Mouse (Mus musculus) ovary, adult 2 months (tissue): ENCODE measurements around the gene Gal3st1. TPM values are rescaled to one million over a fixed set of nuclear protein-coding genes. Genes with fewer than 3 reads are reported as not detected.

ENCODE experiments used
- polyA plus RNA-seq: library from polyadenylated mRNA; depleted of rRNA; stranded (reverse); fragments of >200 nt; gene quantifications from 2 replicates; pipeline ENCODE4 v1.2.3, GENCODE M21; 2012; rRNA removed

The Gal3st1 gene
- 6.3 and 7.7 TPM in 2 replicates for polyA plus RNA-seq

DNA sequence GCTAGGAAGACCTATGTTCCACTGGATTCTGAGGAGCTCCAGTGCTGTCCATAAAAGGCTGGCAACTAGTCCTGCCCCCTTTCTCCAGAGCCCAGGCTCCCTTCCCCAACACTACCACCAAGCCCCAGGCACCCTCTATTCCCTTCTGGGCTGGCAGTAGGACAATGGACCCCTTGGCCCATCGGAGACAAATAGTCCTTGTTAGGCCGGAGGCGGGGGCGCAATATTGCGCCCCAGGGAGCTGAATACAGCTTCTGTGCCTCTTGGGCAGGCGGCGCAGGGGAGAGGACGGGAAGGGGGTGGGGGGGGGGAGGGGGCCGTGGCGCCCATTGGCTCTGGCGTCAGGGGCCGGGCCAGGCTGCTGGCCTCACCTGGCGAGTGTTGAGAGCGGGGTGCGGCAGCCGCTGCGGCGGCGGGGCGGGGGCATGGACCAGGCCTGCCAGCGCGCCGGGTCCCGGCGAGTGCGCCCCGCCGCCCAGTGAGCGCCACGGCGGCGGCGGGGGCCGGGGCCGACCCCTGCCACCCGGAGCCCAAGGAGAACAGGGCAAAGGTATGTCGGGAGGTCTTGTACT is at the start of gene Gal3st1:
Gene Gal3st1 (plus strand): TSS at position 346 of the 572 bp plus-strand sequence.

DNA sequence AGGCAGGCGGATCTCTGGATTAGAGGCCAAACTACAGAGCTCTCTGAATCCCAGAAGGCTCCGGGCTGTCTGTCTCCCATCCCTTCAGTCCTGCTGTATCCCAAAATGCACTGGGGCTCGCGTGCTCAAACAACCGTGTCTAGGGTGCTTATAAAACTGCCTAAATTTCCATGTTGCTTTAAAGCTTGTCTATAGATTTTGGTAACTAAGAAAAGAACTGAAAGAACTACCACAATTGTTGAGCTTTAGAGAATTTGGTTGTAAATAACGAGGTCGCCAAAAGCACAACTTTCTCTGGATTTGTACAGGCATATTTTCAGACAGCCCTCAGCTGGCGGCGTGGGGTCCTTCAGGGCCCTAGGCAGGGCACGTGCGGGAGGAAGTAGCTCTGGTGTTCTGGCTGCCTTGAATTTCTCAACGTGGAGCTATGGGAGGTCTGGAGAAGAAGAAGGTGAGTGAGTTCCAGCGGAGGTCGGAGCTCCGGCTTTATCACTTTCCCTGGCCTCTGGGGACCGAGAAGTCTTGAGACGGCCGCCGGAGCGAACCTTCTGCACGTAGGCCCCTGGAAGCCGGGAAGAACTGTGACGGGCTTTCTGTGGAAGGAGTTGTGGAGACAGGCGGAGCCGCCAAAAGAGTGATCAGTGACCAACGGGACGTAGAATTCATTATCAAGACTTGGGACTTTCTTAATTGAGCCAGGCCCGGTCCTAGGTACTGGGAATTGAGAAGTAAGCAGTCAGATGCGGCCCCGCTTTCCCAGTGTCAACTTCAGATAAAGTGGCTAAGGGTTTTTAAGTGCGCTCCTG is 19.6 kb upstream of the Gal3st1 start, which contains the start of gene Pes1:
Gene Pes1 (plus strand): TSS at position 366 of the 806 bp plus-strand sequence.

DNA sequence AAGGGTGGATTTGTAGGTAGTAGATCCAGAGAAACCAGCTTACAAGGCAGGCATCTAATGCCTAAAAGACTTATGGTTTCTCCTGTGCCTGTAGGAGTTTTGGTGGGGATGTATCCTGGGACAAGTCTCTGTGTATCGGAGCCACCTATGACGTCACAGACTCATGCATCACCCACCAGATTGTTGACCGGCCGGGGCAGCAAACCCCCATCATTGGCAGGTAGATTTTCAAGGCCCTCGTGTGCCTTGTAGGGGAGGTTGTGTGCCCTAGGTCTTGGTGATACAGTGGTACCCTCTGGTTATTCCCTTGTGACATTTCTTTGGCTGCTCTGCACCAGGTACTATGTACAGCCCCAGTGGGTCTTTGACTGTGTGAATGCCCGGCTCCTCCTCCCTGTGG is 6.8 kb upstream of the Gal3st1 start, which contains the start of gene 4930556J24Rik:
Gene 4930556J24Rik (minus strand): TSS at position 101 of the 400 bp plus-strand sequence.

DNA sequence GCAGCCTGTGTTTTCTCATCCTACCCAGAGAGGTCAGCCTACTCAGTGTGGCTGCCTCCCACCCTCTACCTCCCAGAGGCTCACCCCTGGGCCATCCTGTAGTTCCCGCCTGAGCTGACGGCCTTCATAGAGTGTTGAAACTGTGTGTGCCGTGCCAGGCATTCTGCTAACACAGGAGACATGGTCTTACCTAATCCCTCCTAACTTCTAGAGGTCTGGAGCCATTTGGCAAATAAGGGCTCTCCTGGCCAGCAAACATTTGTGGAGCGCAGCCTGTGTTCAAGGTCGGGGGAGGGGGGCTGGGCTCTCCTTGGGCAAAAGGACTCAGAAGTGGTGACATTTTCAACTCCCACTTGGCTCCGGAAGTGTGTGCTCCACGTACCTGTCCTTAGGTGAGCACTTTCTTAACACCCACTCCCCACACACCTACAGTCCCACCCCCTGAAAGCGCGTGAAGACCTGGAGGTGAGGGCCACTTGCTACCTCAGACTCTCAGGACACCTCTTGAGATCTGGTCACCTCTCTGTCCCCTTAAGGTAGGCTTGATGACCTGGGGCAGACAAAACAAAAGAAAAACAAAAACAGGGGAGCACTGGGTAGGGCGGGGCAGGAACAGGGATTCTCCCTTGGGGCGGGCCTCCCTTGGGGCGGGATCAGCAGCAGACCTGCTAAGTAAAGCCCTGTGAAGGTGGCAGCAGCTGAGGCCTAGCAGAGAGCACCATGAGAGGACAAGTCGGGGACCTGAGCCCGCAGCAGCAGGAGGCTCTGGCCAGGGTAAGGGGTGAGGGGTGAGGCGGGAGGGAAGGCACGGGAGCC is 47.9 kb downstream of the Gal3st1 start, which contains the start of gene Sec14l4:
Gene Sec14l4 (plus strand): TSS at position 337 of the 816 bp plus-strand sequence.

Other genes starting within 250 kb of the Gal3st1 start
- gene Osbp2, start 119.7 kb upstream of the Gal3st1 start, polyA plus RNA-seq: 3.6 and 3.7 TPM in 2 replicates
- gene 4921536K21Rik, start 88.5 kb upstream of the Gal3st1 start, polyA plus RNA-seq: 0.68 and 0.71 TPM in 2 replicates
- gene Dusp18, start 88.4 kb upstream of the Gal3st1 start, polyA plus RNA-seq: 9.6 and 12.0 TPM in 2 replicates
- 38.2 and 46.2 TPM in 2 replicates for gene Slc35e4, start 69.0 kb upstream of the Gal3st1 start, polyA plus RNA-seq
- 122 and 149 TPM in 2 replicates for gene Tcn2, start 51.5 kb upstream of the Gal3st1 start, polyA plus RNA-seq
- 46.4 and 53.7 TPM in 2 replicates for gene Pes1, start 19.7 kb upstream of the Gal3st1 start, polyA plus RNA-seq
- gene 4930556J24Rik, start 6.9 kb upstream of the Gal3st1 start, polyA plus RNA-seq: not detected in 2 replicates
- 0.78 and 1.3 TPM in 2 replicates for gene Sec14l4, start 47.8 kb downstream of the Gal3st1 start, polyA plus RNA-seq
- gene Sec14l3, start 81.2 kb downstream of the Gal3st1 start, polyA plus RNA-seq: 17.7 and 26.0 TPM in 2 replicates
- 15.7 and 20.6 TPM in 2 replicates for gene Mtfp1, start 111.8 kb downstream of the Gal3st1 start, polyA plus RNA-seq
- 0.92 and 0.96 TPM in 2 replicates for gene Sec14l2, start 139.8 kb downstream of the Gal3st1 start, polyA plus RNA-seq
- gene Rnf215, start 151.6 kb downstream of the Gal3st1 start, polyA plus RNA-seq: 46.5 and 46.6 TPM in 2 replicates
- gene Ccdc157, start 176.7 kb downstream of the Gal3st1 start, polyA plus RNA-seq: 23.9 and 26.0 TPM in 2 replicates
- gene Sf3a1, start 176.7 kb downstream of the Gal3st1 start, polyA plus RNA-seq: 36.9 and 56.4 TPM in 2 replicates
- gene Tbc1d10a, start 203.2 kb downstream of the Gal3st1 start, polyA plus RNA-seq: 115 and 122 TPM in 2 replicates
- 14.6 and 20.1 TPM in 2 replicates for gene Castor1, start 234.6 kb downstream of the Gal3st1 start, polyA plus RNA-seq